Mouse (Mus musculus): ENCODE results near the gene Fpr3. TPM values are rescaled to one million over a fixed set of nuclear protein-coding genes. Genes with fewer than 3 reads are reported as not detected.
A peak's percentile ranks its signal among the peaks of the same experiment; 100 is the strongest.

Gene Fpr3
- polyA plus RNA-seq, 1 experiment from 2014 or later = not detected

- ATAC-seq (replicated peaks; ENCODE audit: low FRiP score) = no peak
- H3K27ac ChIP-seq (ENCODE audit: low read depth, low read length) = no peak overlapping the region
- H3K9me3 ChIP-seq (ENCODE audit: control insufficient read depth, low read length) = no peaks in the 10 kb centered on the region
- H3K36me3 ChIP-seq (ENCODE audit: control insufficient read depth, insufficient read depth, low read length) = no peaks in the 10 kb centered on the region
- H3K27me3 ChIP-seq (replicated peaks; ENCODE audit: control insufficient read depth, insufficient read depth, low read length) = peaks cover 18% of the 10 kb centered on the region
- no peak for DNase-seq (ENCODE audit: low spot score)
- no peak overlapping the region; the same call in 1 of the 2 replicates for H3K4me3 ChIP-seq (ENCODE audit: low read depth, low read length)
- WGBS = 19% methylated on average over 55 of the region's 55 CpGs
- H3K4me1 ChIP-seq (replicated peaks; ENCODE audit: control insufficient read depth, insufficient read depth, low read length) = no peaks in the 10 kb centered on the region
- peak overlapping the region; percentile 11 for H3K4me2 ChIP-seq
- H3K9ac ChIP-seq (ENCODE audit: low read depth, low read length) = no peak overlapping the region
These were observed 37.5 kb upstream of the Fpr3 start for GRCm38 (mm10) chr17:17849906-17850712.

DNA sequence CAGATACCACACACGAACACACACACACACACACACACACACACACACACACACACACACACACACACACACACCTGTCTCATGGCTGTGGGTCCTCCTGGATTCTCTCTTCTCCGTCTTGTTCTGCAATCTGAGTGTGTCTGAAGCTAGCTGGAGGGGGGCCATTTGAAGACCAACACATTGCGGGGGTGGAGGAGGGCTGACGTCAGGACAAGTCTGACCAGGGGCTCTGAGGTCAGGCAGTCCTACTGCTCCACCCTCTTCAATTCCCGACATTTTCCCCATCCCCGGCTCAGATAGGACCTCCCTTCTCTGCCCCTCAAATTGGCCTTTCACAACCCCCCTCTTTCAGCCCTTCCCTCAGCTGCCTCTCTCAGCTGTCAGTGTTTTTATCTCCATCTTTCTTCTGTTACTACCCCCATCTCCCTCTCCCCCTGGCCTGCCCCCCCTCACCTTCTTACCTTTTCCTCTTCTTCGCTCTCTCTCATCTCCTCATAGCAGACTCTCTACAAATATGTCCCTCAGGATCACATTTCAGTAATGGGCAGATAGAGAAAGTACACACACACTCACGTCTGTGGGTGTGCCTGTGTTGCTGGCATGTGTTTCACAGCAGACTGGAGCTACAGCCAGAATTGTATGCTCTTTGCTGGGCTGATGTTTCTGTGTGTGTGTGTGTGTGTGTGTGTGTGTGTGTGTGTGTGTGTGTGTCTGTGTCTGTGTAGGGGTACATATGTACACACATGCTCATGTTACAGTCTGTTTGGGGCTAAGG lies 32.4 kb upstream of the Fpr3 start, which contains the start of gene Has1:
Gene Has1, minus strand, starts transcription at position 142 of the 775 bp plus-strand sequence.
- no peaks in the 10 kb centered on the region for H3K36me3 ChIP-seq (ENCODE audit: control insufficient read depth, insufficient read depth, low read length)
- DNase-seq (ENCODE audit: low spot score) (no peak), ATAC-seq (replicated peaks; ENCODE audit: low FRiP score) (no peak)
- no peaks in the 10 kb centered on the region for H3K4me1 ChIP-seq (replicated peaks; ENCODE audit: control insufficient read depth, insufficient read depth, low read length)
- peaks cover 9% of the 10 kb centered on the region for H3K27me3 ChIP-seq (replicated peaks; ENCODE audit: control insufficient read depth, insufficient read depth, low read length)
- H3K27ac ChIP-seq (ENCODE audit: low read depth, low read length) = no peak within 1 kb of the TSS
- H3K9ac ChIP-seq (ENCODE audit: low read depth, low read length) = no peak within 1 kb of the TSS
- H3K4me2 ChIP-seq = no peak within 1 kb of the TSS
- H3K4me3 ChIP-seq (ENCODE audit: low read depth, low read length) = no peak within 1 kb of the TSS
- no peaks in the 10 kb centered on the region for H3K9me3 ChIP-seq (ENCODE audit: control insufficient read depth, low read length)
- 43% methylated on average over 8 of the region's 8 CpGs for WGBS

- no peak overlapping the region for H3K4me2 ChIP-seq
- 53% methylated on average over 1 of the region's 1 CpGs for WGBS
- H3K4me1 ChIP-seq (replicated peaks; ENCODE audit: control insufficient read depth, insufficient read depth, low read length) = no peaks in the 10 kb centered on the region
- no peak for ATAC-seq (replicated peaks; ENCODE audit: low FRiP score)
- H3K36me3 ChIP-seq (ENCODE audit: control insufficient read depth, insufficient read depth, low read length) = no peaks in the 10 kb centered on the region
- H3K27ac ChIP-seq (ENCODE audit: low read depth, low read length) = no peak overlapping the region
- H3K27me3 ChIP-seq (replicated peaks; ENCODE audit: control insufficient read depth, insufficient read depth, low read length) = no peaks in the 10 kb centered on the region
- no peak for DNase-seq (ENCODE audit: low spot score)
- H3K9ac ChIP-seq (ENCODE audit: low read depth, low read length) = no peak overlapping the region
- no peak overlapping the region for H3K4me3 ChIP-seq (ENCODE audit: low read depth, low read length)
- no peaks in the 10 kb centered on the region for H3K9me3 ChIP-seq (ENCODE audit: control insufficient read depth, low read length)
These were observed 31.0 kb upstream of the Fpr3 start for GRCm38 (mm10) chr17:17856612-17857011.

DNA sequence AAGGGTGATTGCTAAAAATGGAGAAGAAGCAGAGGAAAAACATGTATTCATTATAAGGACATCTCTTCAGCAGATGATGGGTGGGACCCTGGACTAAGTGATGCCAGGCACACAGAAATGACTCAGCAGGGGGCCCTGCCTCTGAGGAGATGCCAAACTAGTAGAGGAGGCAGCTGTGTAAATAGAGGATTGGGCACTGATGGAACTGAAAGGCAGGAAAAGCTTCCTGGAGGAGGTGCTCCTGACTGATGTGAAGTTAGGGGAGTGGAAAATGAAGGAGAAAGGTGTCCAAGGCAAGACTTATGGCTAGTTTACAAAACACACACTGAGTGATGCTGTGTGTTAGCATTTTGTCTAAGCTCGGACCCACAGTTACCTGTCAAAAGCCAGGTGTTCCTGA lies 30.2 kb upstream of the Fpr3 start:
- Histone ChIP-seq H3K9ac (ENCODE audit: low read depth, low read length) (no peak overlapping the region), H3K36me3 (ENCODE audit: control insufficient read depth, insufficient read depth, low read length) (no peaks in the 10 kb centered on the region), H3K27me3 (replicated peaks; ENCODE audit: control insufficient read depth, insufficient read depth, low read length) (no peaks in the 10 kb centered on the region), H3K27ac (ENCODE audit: low read depth, low read length) (no peak overlapping the region), H3K4me2 (no peak overlapping the region), H3K4me3 (ENCODE audit: low read depth, low read length) (no peak overlapping the region), H3K9me3 (ENCODE audit: control insufficient read depth, low read length) (no peaks in the 10 kb centered on the region), H3K4me1 (replicated peaks; ENCODE audit: control insufficient read depth, insufficient read depth, low read length) (no peaks in the 10 kb centered on the region)
- 61% methylated on average over 1 of the region's 1 CpGs for WGBS
- no peak for DNase-seq (ENCODE audit: low spot score)
- ATAC-seq (replicated peaks; ENCODE audit: low FRiP score) = no peak

- 80% methylated on average over 3 of the region's 3 CpGs for WGBS
- no peaks in the 10 kb centered on the region; the same call in 1 of the 2 replicates for H3K36me3 ChIP-seq (ENCODE audit: control insufficient read depth, insufficient read depth, low read length)
- H3K27ac ChIP-seq (ENCODE audit: low read depth, low read length) = no peak overlapping the region
- H3K4me1 ChIP-seq (replicated peaks; ENCODE audit: control insufficient read depth, insufficient read depth, low read length) = no peaks in the 10 kb centered on the region
- H3K27me3 ChIP-seq (replicated peaks; ENCODE audit: control insufficient read depth, insufficient read depth, low read length) = no peaks in the 10 kb centered on the region
- H3K4me3 ChIP-seq (ENCODE audit: low read depth, low read length) = no peak overlapping the region
- DNase-seq (ENCODE audit: low spot score) = no peak
- ATAC-seq (replicated peaks; ENCODE audit: low FRiP score) = no peak
- no peak overlapping the region for H3K9ac ChIP-seq (ENCODE audit: low read depth, low read length)
- H3K9me3 ChIP-seq (ENCODE audit: control insufficient read depth, low read length) = no peaks in the 10 kb centered on the region
- H3K4me2 ChIP-seq = no peak overlapping the region
These were observed 27.5 kb upstream of the Fpr3 start for GRCm38 (mm10) chr17:17860110-17860509.

GRCm38 (mm10) chr17:17862360-17862759 lies 25.3 kb upstream of the Fpr3 start:
- no peak overlapping the region for H3K4me2 ChIP-seq

GRCm38 (mm10) chr17:17865168-17865567 lies 22.5 kb upstream of the Fpr3 start:
- no peaks in the 10 kb centered on the region for H3K27me3 ChIP-seq (replicated peaks; ENCODE audit: control insufficient read depth, insufficient read depth, low read length)
- H3K9me3 ChIP-seq (ENCODE audit: control insufficient read depth, low read length) = no peaks in the 10 kb centered on the region
- WGBS = 43% methylated on average over 2 of the region's 2 CpGs
- H3K27ac ChIP-seq (ENCODE audit: low read depth, low read length) = no peak overlapping the region
- no peaks in the 10 kb centered on the region for H3K4me1 ChIP-seq (replicated peaks; ENCODE audit: control insufficient read depth, insufficient read depth, low read length)
- H3K36me3 ChIP-seq (ENCODE audit: control insufficient read depth, insufficient read depth, low read length) = no peaks in the 10 kb centered on the region; the same call in 1 of the 2 replicates
- no peak overlapping the region for H3K9ac ChIP-seq (ENCODE audit: low read depth, low read length)
- no peak overlapping the region for H3K4me3 ChIP-seq (ENCODE audit: low read depth, low read length)
- no peak overlapping the region for H3K4me2 ChIP-seq
- no peak for DNase-seq (ENCODE audit: low spot score)
- ATAC-seq (replicated peaks; ENCODE audit: low FRiP score) = no peak

More at GRCm38 (mm10) chr17:17862360-17862759, 25.3 kb upstream of the Fpr3 start:
- no peaks in the 10 kb centered on the region for H3K27me3 ChIP-seq (replicated peaks; ENCODE audit: control insufficient read depth, insufficient read depth, low read length)
- 25% methylated on average over 1 of the region's 1 CpGs for WGBS
- H3K9ac ChIP-seq (ENCODE audit: low read depth, low read length) = no peak overlapping the region
- no peaks in the 10 kb centered on the region; the same call in 1 of the 2 replicates for H3K36me3 ChIP-seq (ENCODE audit: control insufficient read depth, insufficient read depth, low read length)
- DNase-seq (ENCODE audit: low spot score) = no peak
- H3K4me1 ChIP-seq (replicated peaks; ENCODE audit: control insufficient read depth, insufficient read depth, low read length) = no peaks in the 10 kb centered on the region
- H3K4me3 ChIP-seq (ENCODE audit: low read depth, low read length) = no peak overlapping the region
- no peaks in the 10 kb centered on the region for H3K9me3 ChIP-seq (ENCODE audit: control insufficient read depth, low read length)
- H3K27ac ChIP-seq (ENCODE audit: low read depth, low read length) = no peak overlapping the region
- no peak for ATAC-seq (replicated peaks; ENCODE audit: low FRiP score)

DNA sequence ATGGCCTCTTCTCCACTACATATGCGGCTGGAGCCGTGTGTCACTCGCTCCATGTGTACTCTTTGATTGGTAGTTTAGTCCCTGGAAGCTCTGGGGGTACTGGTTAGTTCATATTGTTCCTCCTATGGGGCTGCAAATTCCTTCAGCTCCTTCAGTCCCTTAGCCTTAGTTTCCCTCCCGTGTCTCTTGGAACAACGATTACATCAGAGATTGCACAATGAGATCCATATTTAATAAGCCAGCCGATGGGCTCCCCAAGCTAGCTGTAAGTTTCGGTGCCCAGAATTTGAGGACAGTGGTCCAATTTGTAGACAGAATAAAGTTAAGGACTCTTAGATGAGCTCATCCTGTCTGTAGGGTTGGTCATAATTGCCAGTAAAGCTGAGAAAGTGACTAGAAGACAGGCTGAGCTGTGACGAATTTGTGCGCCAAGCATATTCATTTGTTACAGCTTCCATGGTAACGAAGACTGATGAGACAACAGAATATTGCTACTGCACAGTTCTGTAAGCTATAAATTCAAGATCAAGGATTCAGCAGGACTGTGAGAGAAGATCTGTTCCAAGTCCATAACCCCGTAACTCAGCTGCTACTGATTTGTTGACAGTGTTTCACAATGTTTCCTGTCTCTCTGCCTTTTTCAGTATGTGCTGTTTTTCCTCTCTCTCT lies 20.7 kb upstream of the Fpr3 start:
- H3K9ac ChIP-seq (ENCODE audit: low read depth, low read length) = no peak overlapping the region
- 82% methylated on average over 11 of the region's 11 CpGs for WGBS
- no peaks in the 10 kb centered on the region for H3K27me3 ChIP-seq (replicated peaks; ENCODE audit: control insufficient read depth, insufficient read depth, low read length)
- DNase-seq (ENCODE audit: low spot score) (no peak), ATAC-seq (replicated peaks; ENCODE audit: low FRiP score) (no peak)
- H3K4me1 ChIP-seq (replicated peaks; ENCODE audit: control insufficient read depth, insufficient read depth, low read length) = no peaks in the 10 kb centered on the region
- no peaks in the 10 kb centered on the region for H3K9me3 ChIP-seq (ENCODE audit: control insufficient read depth, low read length)
- H3K36me3 ChIP-seq (ENCODE audit: control insufficient read depth, insufficient read depth, low read length) = no peaks in the 10 kb centered on the region; the same call in 1 of the 2 replicates
- no peak overlapping the region for H3K27ac ChIP-seq (ENCODE audit: low read depth, low read length)
- no peak overlapping the region for H3K4me3 ChIP-seq (ENCODE audit: low read depth, low read length)
- no peak overlapping the region for H3K4me2 ChIP-seq

Data from liver, embryonic 11.5 days (tissue).